Mouse (Mus musculus) hindbrain, postnatal 0 days (tissue): Measurements from ENCODE around the gene Tanc1. TPM values are rescaled to one million over a fixed set of nuclear protein-coding genes. Genes with fewer than 3 reads are reported as not detected.

Experiments
- ATAC-seq: fragments of 200-750 bp; cut with Nextera tagmentation; 2 replicates; pipeline ENCODE4 v1.8.0; 2017; ENCODE audit warnings: mild to moderate bottlenecking, moderate TSS enrichment, moderate library complexity
- DNase-seq: peaks from one replicate; pipeline ENCODE4 v3.0.0-alpha.2; 2015; ENCODE audit warnings: low spot score
- H3K27ac ChIP-seq: fragments of 300-500 bp; sonication (generic); 2 replicates; pipeline ENCODE4 v1.5.1; 2014; ENCODE audit warnings: mild to moderate bottlenecking
- H3K27me3 ChIP-seq: fragments of 300-500 bp; sonication (generic); 2 replicates; pipeline ENCODE4 v1.6.1; 2014; ENCODE audit warnings: low read length, mixed read lengths; ENCODE audit not compliant: insufficient read depth
- H3K36me3 ChIP-seq: fragments of 300-500 bp; sonication (generic); 2 replicates; pipeline ENCODE4 v1.6.1; 2014; ENCODE audit warnings: low read length, mixed read lengths; ENCODE audit not compliant: insufficient read depth
- H3K4me1 ChIP-seq: fragments of 300-500 bp; sonication (generic); 2 replicates; pipeline ENCODE4 v1.6.1; 2014; ENCODE audit warnings: antibody characterized with exemption, low read length, mixed read lengths; ENCODE audit not compliant: insufficient read depth
- H3K4me2 ChIP-seq: fragments of 300-500 bp; sonication (generic); 2 replicates; pipeline ENCODE4 v1.6.1; 2014; ENCODE audit warnings: low read depth, mild to moderate bottlenecking, low read length, moderate library complexity, mixed read lengths
- H3K4me3 ChIP-seq: fragments of 300-500 bp; sonication (generic); 2 replicates; pipeline ENCODE4 v1.5.1; 2014; ENCODE audit warnings: low read length
- H3K9ac ChIP-seq: fragments of 300-500 bp; sonication (generic); replicated peaks from 2 replicates; pipeline ENCODE4 v1.6.1; 2014; ENCODE audit warnings: mild to moderate bottlenecking, low read length, moderate library complexity, mixed read lengths
- H3K9me3 ChIP-seq: fragments of 300-500 bp; sonication (generic); 2 replicates; pipeline ENCODE4 v1.6.1; 2016; ENCODE audit warnings: low read length, mixed read lengths
- CTCF ChIP-seq: IDR thresholded peaks from 2 replicates; pipeline ENCODE4 v1.5.1; 2016; ENCODE audit warnings: antibody characterized with exemption, control low read depth, low read depth
- WGBS: fragments of 180-500 bp; shearing (Covaris S2); extraction: QIAGEN DNeasy Blood & Tissue Kit; methylation state at CpG from one replicate; pipeline ENCODE4 v1.1.7; 2014; 5-methylcytosine and 5-hydroxymethylcytosine counted together
- polyA plus RNA-seq: library from polyadenylated mRNA; unstranded; fragments of >200 nt; fragmentation: Nextera tagmentation; extraction: Ambion mirVana; gene quantifications from 2 replicates; pipeline ENCODE4 v1.2.1, GENCODE M21; 2015
- total RNA-seq: library from RNA; depleted of rRNA; stranded (reverse); fragments of >200 nt; gene quantifications from 2 replicates; pipeline ENCODE4 v1.2.3, GENCODE M21; 2014

The Tanc1 gene
- total and polyA plus RNA-seq, 2 experiments from 2014 or later, result 4.2 to 12.1 TPM

- Histone ChIP-seq H3K9ac (no peak overlapping the region), H3K4me3 (no peak overlapping the region), H3K4me1 (no peaks in the 10 kb centered on the region), H3K27me3 (no peaks in the 10 kb centered on the region), H3K36me3 (no peaks in the 10 kb centered on the region; the same call in 1 of the 2 replicates), H3K4me2 (no peak overlapping the region), H3K9me3 (no peaks in the 10 kb centered on the region), H3K27ac (peak overlapping the region; percentile 37; the same call in 1 of the 2 replicates)
- TF ChIP-seq CTCF, result no peak
- DNase-seq (no peak), ATAC-seq (no peak; the same call in 1 of the 2 replicates)
- WGBS, result 60% methylated on average over 7 of the region's 7 CpGs
Measured at GRCm38 (mm10) chr2:59788704-59789500, 177.1 kb downstream of the Tanc1 start.

- ATAC-seq, result no peak
- H3K36me3 ChIP-seq, result no peaks in the 10 kb centered on the region; the same call in 1 of the 2 replicates
- H3K9me3 ChIP-seq, result no peaks in the 10 kb centered on the region
- no peak for TF ChIP-seq CTCF
- DNase-seq, result no peak
- H3K27ac ChIP-seq, result no peak overlapping the region
- WGBS, result 67% methylated on average over 8 of the region's 8 CpGs
- H3K4me1 ChIP-seq, result no peaks in the 10 kb centered on the region
- H3K27me3 ChIP-seq, result no peaks in the 10 kb centered on the region
- no peak overlapping the region for H3K4me3 ChIP-seq
- H3K4me2 ChIP-seq, result no peak overlapping the region
- H3K9ac ChIP-seq, result no peak overlapping the region
Measured at GRCm38 (mm10) chr2:59791596-59791995, 179.8 kb downstream of the Tanc1 start.

DNA sequence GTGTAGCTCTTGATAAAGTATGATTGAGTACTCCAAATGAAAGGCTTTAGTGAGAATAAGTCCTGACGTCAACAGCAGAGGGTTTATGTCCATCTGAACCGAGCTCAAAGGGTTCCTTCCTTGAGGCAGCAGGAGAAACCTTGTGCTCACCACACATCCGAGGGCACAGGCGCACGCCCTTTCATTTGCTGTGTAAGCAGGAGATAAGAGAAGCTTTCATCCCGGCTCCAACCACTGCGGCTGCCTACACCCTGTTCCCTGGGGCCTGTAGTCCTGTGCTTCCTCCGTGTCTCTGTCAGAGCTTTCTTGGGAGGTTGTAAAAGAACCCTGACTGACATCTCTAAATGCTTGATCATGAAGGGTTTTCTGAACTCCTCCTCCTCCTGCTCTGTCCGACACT is 181.5 kb downstream of the Tanc1 start:
- 88% methylated on average over 9 of the region's 9 CpGs for WGBS
- TF ChIP-seq CTCF, result no peak
- Histone ChIP-seq H3K36me3 (no peaks in the 10 kb centered on the region; the same call in 1 of the 2 replicates), H3K4me3 (no peak overlapping the region), H3K4me2 (no peak overlapping the region), H3K9me3 (no peaks in the 10 kb centered on the region), H3K9ac (no peak overlapping the region), H3K27ac (no peak overlapping the region), H3K4me1 (no peaks in the 10 kb centered on the region), H3K27me3 (no peaks in the 10 kb centered on the region)
- no peak for ATAC-seq
- DNase-seq, result no peak

- 0 out of 2 replicates have a peak overlapping the region, but pooled peaks have one; percentile 48 for H3K27ac ChIP-seq
- ATAC-seq (peak; percentile 80), DNase-seq (peak; percentile 74)
- H3K4me1 ChIP-seq, result no peaks in the 10 kb centered on the region
- WGBS, result 56% methylated on average over 6 of the region's 6 CpGs
- H3K27me3 ChIP-seq, result no peaks in the 10 kb centered on the region
- H3K36me3 ChIP-seq, result no peaks in the 10 kb centered on the region; the same call in 1 of the 2 replicates
- no peak for TF ChIP-seq CTCF
- no peaks in the 10 kb centered on the region for H3K9me3 ChIP-seq
- H3K9ac ChIP-seq, result no peak overlapping the region
- H3K4me3 ChIP-seq, result no peak overlapping the region
- no peak overlapping the region for H3K4me2 ChIP-seq
Measured at GRCm38 (mm10) chr2:59794838-59795237, 183.0 kb downstream of the Tanc1 start.

- no peak overlapping the region for H3K27ac ChIP-seq
- DNase-seq, result no peak
Measured at GRCm38 (mm10) chr2:59798934-59799532, 187.2 kb downstream of the Tanc1 start.

GRCm38 (mm10) chr2:59799572-59799971 is 187.7 kb downstream of the Tanc1 start:
- Histone ChIP-seq H3K4me2 (no peak overlapping the region), H3K27me3 (no peaks in the 10 kb centered on the region), H3K4me3 (no peak overlapping the region), H3K9ac (no peak overlapping the region), H3K4me1 (no peaks in the 10 kb centered on the region), H3K27ac (no peak overlapping the region), H3K9me3 (no peaks in the 10 kb centered on the region), H3K36me3 (no peaks in the 10 kb centered on the region)
- ATAC-seq, result no peak
- 70% methylated on average over 14 of the region's 14 CpGs for WGBS
- DNase-seq, result no peak
- no peak for TF ChIP-seq CTCF

More at GRCm38 (mm10) chr2:59798934-59799532, 187.2 kb downstream of the Tanc1 start:
- Histone ChIP-seq H3K9me3 (no peaks in the 10 kb centered on the region), H3K4me3 (no peak overlapping the region), H3K4me1 (no peaks in the 10 kb centered on the region), H3K36me3 (no peaks in the 10 kb centered on the region), H3K27me3 (no peaks in the 10 kb centered on the region), H3K4me2 (no peak overlapping the region), H3K9ac (no peak overlapping the region)
- 75% methylated on average over 16 of the region's 16 CpGs for WGBS
- TF ChIP-seq CTCF, result no peak
- no peak for ATAC-seq
